Mouse (Mus musculus): Measurements from ENCODE around the gene Pear1. TPM values are rescaled to one million over a fixed set of nuclear protein-coding genes. Genes with fewer than 3 reads are reported as not detected.
A peak's percentile ranks its signal among the peaks of the same experiment; 100 is the strongest.

Pear1 gene
- polyA plus RNA-seq, 1 experiment from 2014 or later: 6.8 TPM

DNA sequence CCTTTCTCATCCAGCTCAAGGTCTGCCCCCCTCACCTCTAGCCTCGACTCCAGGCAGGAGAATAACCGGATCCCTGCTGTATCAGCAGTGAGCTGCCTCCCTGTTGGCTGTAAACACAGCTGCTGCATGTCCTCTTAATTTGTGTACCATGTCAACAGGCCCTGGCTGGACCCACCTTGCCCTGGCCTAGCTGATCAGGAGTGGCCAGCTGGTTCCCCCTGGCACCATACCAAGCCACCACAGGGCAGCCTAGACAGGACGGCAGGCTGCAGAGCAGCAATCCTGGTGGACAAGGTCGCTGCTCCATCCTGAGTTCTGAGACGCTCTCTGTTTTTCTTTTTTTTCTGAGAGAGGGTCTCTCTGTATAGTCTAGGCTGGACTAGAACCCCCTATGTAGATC is 22.4 kb downstream of the Pear1 start:
- Histone ChIP-seq H3K27ac (no peak overlapping the region), H3K9ac (no peak overlapping the region), H3K9me3 (no peaks in the 10 kb centered on the region), H3K36me3 (replicated peaks) (no peaks in the 10 kb centered on the region), H3K4me1 (peaks cover 16% of the 10 kb centered on the region), H3K27me3 (peaks cover 99% of the 10 kb centered on the region), H3K4me2 (no peak overlapping the region), H3K4me3 (replicated peaks) (no peak overlapping the region)
- ATAC-seq (ENCODE audit: low FRiP score): no peak
- 65% methylated on average over 5 of the region's 5 CpGs for WGBS

DNA sequence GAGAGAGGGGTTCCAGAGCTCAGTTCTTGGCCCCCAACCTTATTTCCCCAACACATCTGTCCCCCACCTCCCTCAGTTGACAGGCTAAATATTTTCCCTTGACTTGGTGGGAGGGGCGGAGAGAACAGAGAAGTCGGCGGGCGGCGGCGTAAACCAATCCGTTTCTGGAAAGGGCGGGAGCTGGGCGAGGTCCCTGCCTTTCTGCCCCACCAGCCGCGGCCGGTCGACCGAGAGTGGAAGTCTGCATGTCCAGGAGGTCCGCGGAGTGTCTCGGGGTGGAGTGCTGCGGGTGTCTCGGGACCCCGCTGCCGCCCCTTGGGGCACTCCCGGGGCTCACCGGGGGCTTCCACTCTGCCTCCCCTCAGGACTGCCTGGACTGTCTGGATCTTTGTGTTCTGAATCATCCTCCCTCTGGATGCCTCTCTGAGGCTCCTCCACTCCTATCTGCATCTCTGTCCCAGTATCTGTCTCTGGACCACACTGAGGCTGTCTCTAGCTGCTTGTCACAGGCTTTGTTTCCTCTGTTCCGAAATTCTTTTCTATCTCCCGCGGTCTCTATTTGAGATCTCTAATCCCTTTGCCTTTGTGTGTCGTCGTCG is 27.3 kb downstream of the Pear1 start, which contains the start of gene Insrr:
Gene Insrr (plus strand): TSS at position 216 of the 599 bp plus-strand sequence.
- Histone ChIP-seq H3K27me3 (peaks cover 99% of the 10 kb centered on the region), H3K9ac (peak within 1 kb of the TSS; percentile 48; the same call in 1 of the 2 replicates), H3K36me3 (replicated peaks) (no peaks in the 10 kb centered on the region), H3K4me3 (replicated peaks) (peak within 1 kb of the TSS; percentile 37), H3K27ac (no peak within 1 kb of the TSS), H3K4me2 (peak within 1 kb of the TSS; percentile 56), H3K4me1 (peaks cover 30% of the 10 kb centered on the region), H3K9me3 (no peaks in the 10 kb centered on the region)
- WGBS: under 1% methylated on average over 29 of the region's 29 CpGs
- no peak for ATAC-seq (ENCODE audit: low FRiP score)

DNA sequence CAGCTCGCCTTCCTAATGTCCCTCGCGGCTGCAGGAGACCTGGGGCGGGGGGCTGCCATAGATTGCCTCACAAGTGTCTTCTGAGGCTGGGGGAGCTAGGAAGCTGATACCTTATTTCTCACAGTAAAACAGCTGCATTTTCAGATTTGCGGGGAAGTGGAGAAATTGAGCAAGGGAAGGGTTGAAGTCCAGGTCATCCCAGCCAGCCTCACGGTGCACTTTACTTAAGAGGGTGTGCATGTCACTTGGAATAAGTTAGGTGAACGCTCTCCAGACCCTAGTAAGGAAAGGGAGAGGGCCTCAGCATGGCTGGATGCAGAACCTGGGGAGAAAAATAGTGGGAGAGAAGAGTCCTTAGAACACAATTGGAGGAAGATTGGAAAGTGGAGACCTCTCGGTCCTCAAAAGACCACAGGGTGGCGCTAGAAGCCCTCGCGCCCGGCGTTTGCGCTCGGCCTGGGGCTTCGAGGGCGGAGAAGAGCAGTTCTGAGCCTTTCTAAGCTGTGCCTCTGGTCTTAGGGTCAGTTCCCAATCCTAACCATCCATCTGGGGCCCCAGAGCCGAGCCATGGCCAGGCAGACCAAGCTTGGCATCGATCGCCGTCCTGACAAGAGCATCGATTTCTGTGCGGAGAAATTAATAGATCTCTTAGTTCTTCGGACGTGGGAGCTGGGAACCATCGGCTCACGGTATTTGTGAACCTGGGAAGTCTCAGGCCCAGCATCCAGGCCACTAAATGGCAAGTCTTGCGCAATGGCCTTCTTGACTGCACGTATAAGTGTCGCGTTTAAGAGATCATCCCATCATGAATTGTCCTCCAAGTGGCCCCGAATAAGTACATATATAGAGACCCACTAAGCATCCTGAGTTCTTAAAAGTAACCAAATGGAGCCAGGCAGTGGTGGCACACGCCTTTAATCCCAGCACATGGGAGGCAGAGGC is 28.5 kb downstream of the Pear1 start:
- peak overlapping the region; percentile 40; the same call in 1 of the 2 replicates for H3K9ac ChIP-seq
- peak overlapping the region; percentile 54 for H3K4me2 ChIP-seq
- no peak overlapping the region for H3K27ac ChIP-seq
- WGBS: 14% methylated on average over 33 of the region's 33 CpGs
- no peaks in the 10 kb centered on the region for H3K9me3 ChIP-seq
- H3K36me3 ChIP-seq (replicated peaks): no peaks in the 10 kb centered on the region
- H3K4me1 ChIP-seq: peaks cover 30% of the 10 kb centered on the region
- no peak for ATAC-seq (ENCODE audit: low FRiP score)
- peak overlapping the region; percentile 37 for H3K4me3 ChIP-seq (replicated peaks)
- peaks cover 100% of the 10 kb centered on the region for H3K27me3 ChIP-seq

DNA sequence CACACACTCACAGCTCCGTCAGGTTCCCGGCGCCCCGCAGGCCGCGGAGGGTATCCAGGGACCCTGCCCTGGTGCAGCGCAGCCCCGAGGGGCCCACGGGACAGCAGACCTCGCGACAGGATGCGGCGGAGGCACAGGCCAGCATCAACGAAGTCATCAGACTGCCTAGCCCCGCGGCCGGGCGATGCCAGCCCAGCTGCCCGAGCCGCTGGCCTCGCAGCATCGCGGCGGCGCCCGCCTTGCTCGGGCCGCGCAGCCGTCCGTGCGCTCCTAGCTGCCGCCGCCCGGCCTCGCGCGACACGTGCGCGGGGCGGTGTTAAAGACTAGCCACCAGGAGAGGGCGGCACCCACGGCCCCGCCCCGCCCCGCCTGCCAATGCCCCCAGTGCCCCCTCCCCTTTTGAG is 29.2 kb downstream of the Pear1 start, which contains the start of gene Ntrk1:
Gene Ntrk1 (minus strand): TSS at position 241 of the 404 bp plus-strand sequence.
- no peaks in the 10 kb centered on the region for H3K9me3 ChIP-seq
- under 1% methylated on average over 46 of the region's 47 CpGs for WGBS
- H3K36me3 ChIP-seq (replicated peaks): no peaks in the 10 kb centered on the region
- H3K27me3 ChIP-seq: peaks cover 99% of the 10 kb centered on the region
- H3K4me2 ChIP-seq: peak within 1 kb of the TSS; percentile 54
- no peak within 1 kb of the TSS for H3K27ac ChIP-seq
- peak within 1 kb of the TSS; percentile 37 for H3K4me3 ChIP-seq (replicated peaks)
- H3K4me1 ChIP-seq: peaks cover 34% of the 10 kb centered on the region
- peak; percentile 33; the same call in 1 of the 2 replicates for ATAC-seq (ENCODE audit: low FRiP score)
- peak within 1 kb of the TSS; percentile 40; the same call in 1 of the 2 replicates for H3K9ac ChIP-seq

DNA sequence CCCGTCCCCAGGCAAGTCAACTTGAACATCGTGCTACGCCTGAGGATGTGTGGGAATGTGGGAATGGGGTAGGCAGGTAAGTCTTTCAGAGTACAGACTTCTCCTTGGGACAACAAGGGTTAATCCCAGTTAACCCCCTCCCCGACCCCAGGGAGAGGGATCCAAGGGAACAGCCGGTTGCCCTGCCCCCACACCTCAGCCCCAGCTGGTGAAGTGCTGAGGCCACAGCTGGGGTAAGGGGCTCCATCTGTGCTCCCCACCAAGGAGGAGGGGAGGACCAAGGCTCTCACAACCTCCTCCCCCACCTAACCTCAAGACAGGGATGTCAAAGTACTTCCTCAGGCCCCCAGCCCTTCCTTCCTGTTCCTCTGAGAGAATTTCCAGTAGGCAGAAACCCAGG is 34.3 kb downstream of the Pear1 start:
- WGBS: 30% methylated on average over 5 of the region's 5 CpGs
- H3K4me1 ChIP-seq: peaks cover 21% of the 10 kb centered on the region
- peaks cover 49% of the 10 kb centered on the region for H3K27me3 ChIP-seq
- no peaks in the 10 kb centered on the region for H3K9me3 ChIP-seq
- no peak overlapping the region for H3K9ac ChIP-seq
- no peak for ATAC-seq (ENCODE audit: low FRiP score)
- H3K4me3 ChIP-seq (replicated peaks): no peak overlapping the region
- no peak overlapping the region for H3K4me2 ChIP-seq
- H3K27ac ChIP-seq: no peak overlapping the region
- no peaks in the 10 kb centered on the region for H3K36me3 ChIP-seq (replicated peaks)

DNA sequence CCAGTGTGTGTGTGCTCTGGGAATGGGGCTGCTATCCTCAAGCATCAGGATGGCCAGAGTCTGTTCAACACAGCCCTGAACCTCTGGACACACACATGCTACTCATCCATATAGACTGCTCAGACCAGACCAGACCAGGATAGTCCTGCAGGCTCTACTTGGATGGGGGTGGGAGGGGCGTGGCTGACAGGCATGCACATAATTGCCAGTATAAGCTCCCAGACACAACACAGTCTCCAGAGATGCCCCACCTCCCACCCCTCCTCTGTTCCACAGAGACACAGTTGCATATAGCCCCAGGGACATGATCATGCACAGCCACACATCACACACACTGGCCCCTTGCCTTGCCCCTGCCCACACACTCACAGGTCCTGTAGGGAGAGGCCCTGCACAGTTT is 34.9 kb downstream of the Pear1 start:
- no peak overlapping the region for H3K27ac ChIP-seq
- no peak overlapping the region for H3K9ac ChIP-seq
- H3K4me2 ChIP-seq: no peak overlapping the region
- peaks cover 17% of the 10 kb centered on the region for H3K4me1 ChIP-seq
- H3K9me3 ChIP-seq: no peaks in the 10 kb centered on the region
- no peak overlapping the region for H3K4me3 ChIP-seq (replicated peaks)
- ATAC-seq (ENCODE audit: low FRiP score): 0 out of 2 replicates have a peak, but pooled peaks have one; percentile 27
- H3K27me3 ChIP-seq: peaks cover 44% of the 10 kb centered on the region
- WGBS: 53% methylated on average over 1 of the region's 1 CpGs
- H3K36me3 ChIP-seq (replicated peaks): no peaks in the 10 kb centered on the region

DNA sequence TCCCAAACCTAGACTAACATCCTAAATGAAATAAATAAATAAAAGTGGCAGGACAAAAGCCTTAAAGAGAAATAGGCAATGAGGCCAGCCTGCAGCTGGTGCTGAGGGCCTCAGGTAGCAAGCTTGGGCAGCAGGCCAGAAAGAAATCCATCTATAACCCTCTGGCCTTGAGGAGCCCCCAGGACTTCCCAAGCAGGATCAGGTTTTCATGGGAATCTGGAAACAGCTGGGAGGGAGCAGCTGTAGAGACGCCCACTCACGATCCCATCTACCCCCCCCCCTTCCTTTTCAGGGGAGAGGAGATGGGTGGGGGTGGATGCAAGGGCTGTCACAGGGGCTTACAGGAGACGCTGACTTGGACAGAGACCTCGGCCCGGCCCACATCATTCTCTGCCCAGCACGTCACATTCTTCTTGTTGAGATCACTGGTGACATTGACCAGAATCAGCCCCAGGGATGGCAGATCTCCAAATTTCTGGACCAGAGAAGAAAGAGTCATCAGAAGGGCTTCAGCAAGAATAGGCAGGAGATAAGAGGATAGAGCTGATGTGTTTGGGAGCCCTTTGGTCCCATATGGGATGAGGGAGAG is 38.4 kb downstream of the Pear1 start:
- WGBS: 73% methylated on average over 6 of the region's 6 CpGs
- Histone ChIP-seq H3K4me2 (no peak overlapping the region), H3K4me1 (peaks cover 17% of the 10 kb centered on the region), H3K36me3 (replicated peaks) (no peaks in the 10 kb centered on the region), H3K9ac (no peak overlapping the region), H3K9me3 (no peaks in the 10 kb centered on the region), H3K27ac (no peak overlapping the region), H3K4me3 (replicated peaks) (no peak overlapping the region), H3K27me3 (peaks cover 16% of the 10 kb centered on the region)
- ATAC-seq (ENCODE audit: low FRiP score): no peak

DNA sequence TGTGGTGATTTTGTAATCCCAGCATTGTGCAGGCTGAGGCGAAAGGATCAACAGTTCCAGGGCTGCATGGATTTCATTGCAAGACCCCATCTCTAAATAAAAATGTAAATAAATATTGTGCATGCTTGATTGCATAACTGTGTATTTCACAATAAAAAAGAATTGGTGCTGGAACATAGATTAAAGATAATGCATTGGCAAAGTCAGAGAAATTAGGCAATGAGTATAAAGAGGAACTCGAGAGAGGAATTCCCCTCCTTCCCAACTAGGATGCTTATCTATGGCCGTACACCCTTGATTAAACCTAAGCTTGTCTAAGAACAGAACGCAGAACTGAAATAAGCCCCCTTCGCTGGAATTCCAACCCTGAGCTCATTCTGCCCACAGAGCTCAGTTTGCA is 39.0 kb downstream of the Pear1 start:
- Histone ChIP-seq H3K9ac (no peak overlapping the region), H3K27ac (no peak overlapping the region), H3K4me1 (peaks cover 15% of the 10 kb centered on the region), H3K4me3 (replicated peaks) (no peak overlapping the region), H3K36me3 (replicated peaks) (no peaks in the 10 kb centered on the region), H3K4me2 (no peak overlapping the region), H3K27me3 (peaks cover 15% of the 10 kb centered on the region; the same call in 1 of the 2 replicates), H3K9me3 (no peaks in the 10 kb centered on the region)
- WGBS: 79% methylated on average over 5 of the region's 5 CpGs
- ATAC-seq (ENCODE audit: low FRiP score): no peak

DNA sequence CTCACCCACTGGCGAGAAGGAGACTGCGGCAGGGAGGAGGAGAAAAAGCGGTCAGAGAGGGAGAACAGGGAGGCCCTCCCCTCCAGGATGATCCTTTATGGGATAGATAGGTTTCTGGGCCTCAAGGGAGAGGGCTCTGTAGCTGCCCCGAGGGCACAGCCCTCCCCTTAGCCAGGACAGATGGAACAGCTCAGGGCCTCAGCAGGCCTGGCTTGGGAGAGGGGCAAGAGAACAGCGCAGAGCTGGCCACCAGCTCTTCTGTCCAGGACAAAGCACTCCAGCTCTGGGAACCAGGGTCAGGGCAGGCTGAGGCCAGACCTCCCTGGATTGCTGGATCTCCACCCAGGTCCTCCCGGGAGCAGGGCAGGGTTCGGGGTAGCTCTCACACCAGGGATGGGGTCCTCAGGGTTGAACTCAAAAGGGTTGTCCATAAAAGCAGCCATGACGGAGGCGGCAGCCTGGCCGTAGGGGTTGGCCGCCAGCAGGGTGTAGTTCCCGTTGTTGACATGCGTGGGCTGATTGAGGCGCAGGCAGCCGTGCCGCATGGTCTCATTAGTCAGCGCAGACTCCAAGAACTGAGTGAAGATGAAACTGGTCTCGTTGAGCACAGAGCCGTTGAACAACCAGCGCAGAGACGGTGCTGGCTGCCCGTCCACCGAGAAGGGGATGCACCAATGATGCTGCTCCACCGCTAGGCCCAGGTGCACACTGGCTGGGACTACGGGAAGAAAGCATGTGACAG is 40.7 kb downstream of the Pear1 start:
- H3K27me3 ChIP-seq: peaks cover 20% of the 10 kb centered on the region
- no peak overlapping the region for H3K4me3 ChIP-seq (replicated peaks)
- no peak overlapping the region for H3K27ac ChIP-seq
- ATAC-seq (ENCODE audit: low FRiP score): no peak
- H3K36me3 ChIP-seq (replicated peaks): no peaks in the 10 kb centered on the region
- 87% methylated on average over 25 of the region's 25 CpGs for WGBS
- peaks cover 9% of the 10 kb centered on the region for H3K4me1 ChIP-seq
- no peak overlapping the region for H3K9ac ChIP-seq
- no peaks in the 10 kb centered on the region for H3K9me3 ChIP-seq
- H3K4me2 ChIP-seq: no peak overlapping the region

DNA sequence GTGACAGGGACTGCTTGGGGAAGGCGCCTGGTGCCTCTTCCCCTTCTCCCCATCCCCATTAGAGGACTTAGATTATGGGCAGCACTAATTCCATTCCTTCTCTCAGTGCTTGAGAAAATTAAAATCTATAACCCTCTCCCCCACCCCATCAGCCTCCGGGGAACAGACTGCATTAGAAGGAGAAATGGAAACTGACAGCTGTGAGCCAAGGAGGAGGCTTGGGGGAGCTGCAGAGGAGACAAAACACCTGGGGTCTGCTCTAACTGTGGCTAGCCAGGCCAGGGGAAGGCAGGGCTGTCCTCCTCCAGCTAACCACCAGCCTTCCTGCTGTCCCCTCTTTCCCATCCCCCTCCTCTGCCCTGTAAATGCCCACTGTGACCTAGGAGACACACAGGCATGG is 45.0 kb downstream of the Pear1 start:
- no peak for ATAC-seq (ENCODE audit: low FRiP score)
- 36% methylated on average over 2 of the region's 2 CpGs for whole genome bisulfite sequencing
- no peaks in the 10 kb centered on the region for H3K9me3 ChIP-seq
- no peak overlapping the region for H3K9ac ChIP-seq
- no peak overlapping the region for H3K4me2 ChIP-seq
- H3K27me3 ChIP-seq: peaks cover 40% of the 10 kb centered on the region
- H3K4me1 ChIP-seq: peaks cover 23% of the 10 kb centered on the region
- no peak overlapping the region for H3K27ac ChIP-seq
- no peaks in the 10 kb centered on the region for H3K36me3 ChIP-seq (replicated peaks)
- H3K4me3 ChIP-seq (replicated peaks): no peak overlapping the region

DNA sequence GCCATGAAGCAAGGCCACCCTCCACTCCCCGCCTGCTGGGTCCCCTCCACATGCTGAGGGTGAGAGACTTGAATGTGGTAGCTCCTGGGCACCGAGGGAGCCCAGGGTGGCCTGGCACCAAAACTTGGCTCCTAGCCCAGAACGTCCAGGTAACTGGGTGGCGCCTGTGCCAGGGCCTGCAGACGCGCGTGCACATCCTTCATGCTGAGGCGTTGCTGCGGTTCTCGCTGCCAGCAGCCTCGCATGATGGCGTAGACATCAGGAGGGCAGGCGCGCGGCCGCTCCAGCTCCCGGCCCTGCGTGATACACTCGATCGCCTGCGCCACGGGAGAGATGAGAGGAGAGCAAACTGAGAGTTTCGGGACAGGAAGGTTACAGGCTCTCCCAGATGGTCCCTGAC is 45.8 kb downstream of the Pear1 start:
- Histone ChIP-seq H3K9ac (no peak overlapping the region), H3K27ac (no peak overlapping the region), H3K27me3 (peaks cover 40% of the 10 kb centered on the region), H3K36me3 (replicated peaks) (no peaks in the 10 kb centered on the region), H3K4me2 (no peak overlapping the region), H3K4me3 (replicated peaks) (no peak overlapping the region), H3K9me3 (no peaks in the 10 kb centered on the region), H3K4me1 (peaks cover 25% of the 10 kb centered on the region)
- 0 out of 2 replicates have a peak, but pooled peaks have one; percentile 14 for ATAC-seq (ENCODE audit: low FRiP score)
- 57% methylated on average over 23 of the region's 23 CpGs for WGBS

All from forebrain, embryonic 12.5 days (tissue).